Mouse (Mus musculus): ENCODE measurements around the gene Cfap65.

Gene Cfap65

DNA sequence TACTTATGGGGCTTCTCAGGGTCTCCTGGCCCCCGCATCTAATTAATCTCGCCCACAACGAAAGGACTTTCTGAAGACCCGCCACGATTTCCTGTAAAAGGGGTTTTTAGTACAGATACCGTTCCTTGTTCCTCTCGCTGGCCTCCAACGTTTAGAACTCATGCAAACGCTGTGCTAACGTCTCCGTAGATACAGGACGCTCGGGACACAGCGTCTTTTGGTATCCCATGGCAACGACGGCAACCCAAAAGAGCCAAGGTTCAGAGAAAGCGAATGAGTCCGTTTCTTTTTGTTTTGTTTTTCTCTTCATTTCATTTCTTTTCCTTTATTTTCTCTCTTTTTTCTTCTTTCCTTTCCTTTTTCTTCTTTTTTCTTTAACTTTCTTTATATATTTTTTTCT lies at the start of gene Cfap65:
Gene Cfap65, minus strand, starts transcription at position 198 of the 400 bp plus-strand sequence.
- peak; percentile 27 for DNase-seq

DNA sequence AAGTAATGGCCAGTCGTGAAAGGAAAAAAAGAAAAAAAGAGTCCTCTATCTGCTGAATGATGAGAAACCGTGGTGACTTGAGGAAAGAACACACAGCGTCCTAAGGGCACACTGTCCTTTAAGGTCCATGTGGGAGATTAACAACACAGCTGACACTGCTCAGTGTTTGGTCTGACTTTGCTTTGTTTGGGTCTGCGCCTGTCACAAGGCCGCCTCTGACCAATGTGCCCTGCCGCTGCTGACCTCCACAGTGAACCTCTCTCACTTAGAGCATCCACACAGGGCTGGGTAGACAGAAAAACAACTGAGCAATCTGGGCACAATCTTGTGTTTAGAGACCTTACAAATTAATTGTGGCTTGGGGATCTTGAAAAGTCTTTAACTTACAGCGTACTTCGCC lies 41.6 kb upstream of the Cfap65 start:
- no peak for DNase-seq

DNA sequence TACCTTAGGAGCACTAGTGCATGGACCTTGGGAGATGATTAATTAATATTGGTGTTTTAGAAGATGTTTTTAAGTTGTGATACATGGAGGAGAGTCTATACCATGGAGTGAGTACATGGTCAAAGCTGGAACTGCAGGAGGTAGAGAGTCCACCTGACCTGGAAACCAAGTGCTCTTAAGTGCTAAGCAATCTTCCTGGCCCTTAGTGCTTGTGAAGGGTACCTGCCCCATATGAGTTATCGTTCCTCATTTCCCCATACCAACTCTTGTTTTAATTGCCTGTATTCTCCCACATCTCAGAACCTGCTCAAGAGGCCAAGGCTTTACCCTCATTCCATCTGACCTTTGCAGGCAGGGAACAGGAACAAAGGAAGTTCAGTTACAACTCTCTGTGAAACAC lies 40.5 kb upstream of the Cfap65 start:
- DNase-seq = no peak

DNA sequence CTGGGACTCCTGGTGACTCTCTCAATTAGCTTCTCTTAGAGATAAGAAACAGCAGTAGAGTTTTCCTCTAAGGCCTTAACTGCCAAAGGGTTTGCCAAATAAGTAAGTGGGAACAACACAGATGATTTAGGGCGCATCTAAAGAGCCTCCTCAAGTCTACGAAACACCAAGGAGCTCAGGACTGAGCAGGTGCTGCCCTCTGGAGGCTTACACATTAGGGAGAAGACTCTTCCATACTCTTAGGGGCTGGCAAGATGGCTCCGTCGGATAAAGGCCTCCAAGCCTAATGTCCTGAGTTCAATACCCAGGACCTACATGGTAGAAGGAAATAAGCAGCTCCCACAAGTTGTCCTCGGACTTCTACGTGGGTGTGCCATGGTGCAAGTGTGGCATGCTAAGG lies 38.2 kb upstream of the Cfap65 start:
- no peak for DNase-seq

DNA sequence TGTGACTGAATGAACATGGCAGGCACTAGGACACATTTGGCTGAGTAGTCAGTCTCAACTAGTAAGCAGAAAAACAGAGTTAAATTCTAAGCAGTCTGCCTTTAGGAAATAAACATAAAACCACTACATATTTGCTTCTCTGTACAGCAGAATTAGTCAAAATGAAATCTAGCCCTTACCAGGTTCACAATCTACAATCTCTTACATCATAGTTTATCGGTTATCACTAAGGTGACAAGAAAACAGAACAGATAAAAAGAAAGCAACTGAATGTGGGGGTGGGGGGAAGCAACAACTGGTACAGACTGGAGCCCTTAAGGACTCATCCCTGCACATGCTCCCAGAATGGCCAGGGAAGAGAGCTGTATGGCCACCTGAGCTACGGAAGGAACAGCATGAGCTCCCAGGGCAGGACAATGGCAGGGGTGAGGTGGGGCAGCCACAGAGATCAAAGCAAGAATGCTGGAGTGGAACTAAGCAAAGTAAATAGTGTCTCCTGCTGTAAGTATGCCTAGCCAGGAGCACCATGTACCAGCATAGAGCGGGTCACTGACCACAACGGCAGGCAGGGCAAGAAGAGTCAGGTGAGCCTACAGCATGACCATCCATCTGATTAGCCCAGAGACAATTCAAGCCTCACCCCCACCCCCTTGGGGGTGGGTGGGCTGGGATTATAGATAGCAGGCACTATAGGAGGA lies 36.1 kb upstream of the Cfap65 start:
- DNase-seq = no peak

DNA sequence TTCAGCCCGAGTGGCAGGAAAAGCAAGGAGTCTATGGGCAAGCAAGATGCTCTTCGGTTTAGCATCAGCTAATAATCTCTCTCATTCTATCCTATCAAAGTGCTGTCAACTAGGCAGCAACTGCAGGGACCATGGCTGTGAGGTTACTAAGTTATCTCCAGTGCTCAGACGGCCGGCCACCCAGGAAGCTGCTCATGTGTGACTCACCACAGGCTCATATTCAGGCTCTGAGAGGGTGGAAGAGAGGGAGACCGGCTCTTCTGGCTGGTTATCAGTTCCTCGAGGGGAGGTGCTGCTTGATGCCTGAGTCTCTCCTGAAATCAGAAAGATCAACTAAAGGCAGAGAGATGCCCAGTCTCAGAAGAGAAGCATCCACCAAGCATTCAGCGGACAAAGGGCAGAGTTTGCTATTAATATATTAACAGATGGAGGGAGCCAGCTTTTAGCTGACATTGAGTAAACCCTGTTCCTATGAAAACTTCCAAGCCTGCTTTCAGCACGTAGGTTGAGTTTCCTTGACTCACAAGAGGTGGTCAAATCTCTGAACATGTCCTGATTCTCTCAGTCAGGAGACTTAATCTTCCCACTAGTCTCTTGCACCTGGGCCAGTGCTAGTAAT lies 32.7 kb upstream of the Cfap65 start:
- DNase-seq = no peak

DNA sequence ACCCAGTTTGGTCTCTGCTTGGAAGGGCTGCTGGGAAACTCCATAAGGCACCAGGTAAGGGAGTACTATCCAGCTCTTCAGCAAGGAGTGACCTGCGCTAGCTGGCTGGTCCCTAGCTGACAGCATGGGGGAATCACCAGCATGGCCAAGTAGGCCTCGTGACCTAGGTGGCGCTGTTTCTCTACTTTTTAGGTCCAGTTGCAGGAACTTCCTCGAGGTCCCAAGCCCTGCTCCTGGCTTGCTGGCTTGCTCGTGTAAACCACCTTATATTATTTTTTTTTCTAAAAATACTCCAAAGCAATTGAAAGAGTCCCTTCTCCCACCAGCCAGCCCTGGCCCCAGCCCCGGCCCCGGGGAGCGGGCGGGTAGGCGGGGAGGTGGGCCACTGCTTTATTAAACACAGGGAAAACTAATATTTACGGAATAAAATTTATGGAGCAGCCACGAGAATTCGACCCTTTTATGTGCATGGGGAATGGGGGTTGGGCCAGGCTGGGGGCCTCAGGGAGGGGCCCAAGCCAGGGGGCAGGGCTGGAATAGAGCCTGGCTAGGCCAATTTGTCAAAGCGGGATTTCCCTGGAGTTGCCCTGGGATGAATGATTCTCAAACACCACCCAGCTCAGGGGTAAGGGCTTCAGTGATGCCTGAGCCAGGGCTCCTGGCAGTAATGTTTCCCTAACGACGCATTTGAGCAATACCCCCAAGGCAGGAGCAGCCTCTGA lies 29.3 kb upstream of the Cfap65 start:
- DNase-seq = peak; percentile 71

DNA sequence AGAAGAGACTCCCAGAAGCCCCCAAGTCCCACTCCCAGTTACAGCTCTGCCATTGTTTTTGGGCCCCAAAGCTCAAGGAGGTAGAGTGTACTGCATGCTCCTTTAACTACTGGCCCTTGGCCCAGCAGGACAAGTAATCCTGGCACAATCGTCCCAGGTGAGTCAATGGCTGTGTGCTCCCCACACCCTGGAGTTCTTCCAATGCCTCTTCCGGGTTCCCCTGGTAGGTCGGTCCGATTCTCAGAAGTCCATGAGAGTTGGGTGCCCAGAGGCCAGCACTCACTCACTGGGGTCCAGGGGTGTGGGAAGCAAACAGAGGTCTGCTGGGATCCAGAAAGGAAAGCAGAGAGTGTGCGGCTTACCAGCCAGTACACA lies 27.4 kb upstream of the Cfap65 start:
- DNase-seq = no peak

DNA sequence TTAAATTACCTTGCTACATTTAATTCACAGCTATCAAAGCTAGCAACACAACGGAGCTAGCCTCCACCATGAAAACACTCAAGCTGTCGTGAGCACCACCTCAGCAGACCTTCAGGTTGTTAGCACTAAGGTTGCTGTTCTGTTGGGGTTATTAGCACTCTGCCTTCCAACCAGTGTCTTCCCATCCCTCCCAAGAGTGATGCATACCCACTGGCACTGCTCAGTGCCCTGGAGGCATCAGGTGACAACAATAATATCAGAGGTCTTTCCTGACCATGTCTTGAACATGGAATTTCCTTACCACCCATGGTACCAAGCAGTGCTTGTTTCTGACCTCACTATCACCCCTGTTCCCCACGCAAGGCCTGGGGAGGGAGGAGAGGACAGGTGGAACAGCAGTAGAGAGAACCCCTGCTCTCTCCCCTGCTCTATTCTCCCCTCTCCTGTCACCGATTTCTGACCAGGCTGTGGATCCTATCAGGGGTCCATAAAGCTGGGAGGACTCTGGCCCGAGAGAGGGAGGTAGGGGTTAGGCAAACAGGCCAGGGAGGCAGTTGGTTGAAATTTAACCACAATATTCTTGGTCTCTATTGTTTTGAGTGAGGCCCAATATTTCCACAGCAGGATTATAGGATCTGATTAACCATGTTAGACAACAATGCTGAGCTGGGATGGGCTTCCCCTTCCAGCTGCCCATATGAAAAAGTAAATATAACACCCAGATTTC lies 26.9 kb upstream of the Cfap65 start:
- DNase-seq = no peak

DNA sequence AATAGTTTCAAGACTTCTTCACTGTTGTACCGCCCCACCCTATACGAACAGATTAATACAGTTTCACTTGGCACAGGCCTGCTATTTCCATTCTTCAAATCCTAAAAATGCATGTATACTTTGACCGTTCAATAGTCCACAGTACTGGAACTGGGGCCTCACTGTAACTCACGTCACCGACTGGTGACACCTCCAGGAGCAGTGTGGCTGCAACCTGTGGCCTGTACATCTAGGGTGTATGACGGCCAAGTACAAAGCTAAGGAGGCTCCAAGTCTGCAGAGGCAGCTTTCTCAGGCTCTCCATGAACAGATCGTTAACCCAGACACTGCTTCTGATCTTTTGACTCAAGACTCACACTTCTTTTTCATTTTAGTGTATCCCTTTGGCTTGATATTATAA lies 26.3 kb upstream of the Cfap65 start:
- no peak for DNase-seq

DNA sequence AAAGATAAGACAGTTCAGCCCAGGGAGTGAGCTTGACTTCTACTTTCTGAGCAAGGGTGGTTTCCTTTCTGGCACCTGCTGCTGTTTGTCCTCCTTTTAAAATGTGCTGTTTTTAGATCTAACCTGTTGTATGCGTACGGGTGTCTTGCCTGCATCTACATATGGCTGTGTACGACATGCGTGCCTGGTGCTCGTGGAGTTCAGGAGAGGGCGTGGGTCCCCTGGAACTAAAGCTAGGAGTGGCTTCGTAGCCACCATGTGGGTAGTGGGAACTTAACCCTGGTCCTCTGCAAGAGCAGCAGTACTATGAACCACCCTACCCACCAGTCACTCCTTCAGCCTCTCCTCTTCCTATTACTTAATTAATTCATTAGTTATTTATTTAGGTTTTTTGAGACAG lies 24.7 kb upstream of the Cfap65 start:
- DNase-seq = no peak

DNA sequence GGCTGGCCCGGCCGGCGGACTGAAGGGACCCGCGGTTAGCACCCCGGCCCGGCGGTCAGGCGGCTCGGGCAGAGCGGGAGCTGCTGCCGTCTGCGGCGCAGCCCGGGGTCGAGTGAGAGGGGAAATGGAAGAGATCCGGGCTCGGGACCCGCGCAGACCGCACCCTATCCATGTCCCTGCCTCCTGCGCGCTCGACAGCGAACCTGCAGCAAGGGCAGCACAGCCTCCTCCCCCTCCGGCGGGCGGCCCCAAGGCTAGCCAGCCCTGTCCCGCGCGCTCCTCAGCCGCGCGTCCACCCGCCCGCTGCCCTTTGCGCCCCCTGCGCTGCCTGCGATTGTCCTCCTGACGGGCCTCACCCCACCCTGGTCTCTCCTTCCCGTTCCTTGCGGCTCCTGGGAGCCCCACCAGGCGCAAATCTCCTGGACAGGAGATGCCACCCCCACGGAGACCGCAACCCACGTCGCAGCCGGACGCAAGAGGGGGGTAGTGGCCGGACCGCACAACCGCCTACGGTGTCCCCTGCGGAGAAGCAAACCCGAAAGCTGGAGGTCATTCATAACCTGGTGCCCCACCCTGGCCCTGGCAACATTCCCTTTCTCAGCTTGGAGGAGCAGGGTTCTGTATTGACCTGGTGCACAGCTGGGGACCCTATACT lies 16.3 kb upstream of the Cfap65 start, which contains the start of gene Ihh:
Gene Ihh, minus strand, starts transcription at position 117 of the 655 bp plus-strand sequence.
- DNase-seq = no peak

DNA sequence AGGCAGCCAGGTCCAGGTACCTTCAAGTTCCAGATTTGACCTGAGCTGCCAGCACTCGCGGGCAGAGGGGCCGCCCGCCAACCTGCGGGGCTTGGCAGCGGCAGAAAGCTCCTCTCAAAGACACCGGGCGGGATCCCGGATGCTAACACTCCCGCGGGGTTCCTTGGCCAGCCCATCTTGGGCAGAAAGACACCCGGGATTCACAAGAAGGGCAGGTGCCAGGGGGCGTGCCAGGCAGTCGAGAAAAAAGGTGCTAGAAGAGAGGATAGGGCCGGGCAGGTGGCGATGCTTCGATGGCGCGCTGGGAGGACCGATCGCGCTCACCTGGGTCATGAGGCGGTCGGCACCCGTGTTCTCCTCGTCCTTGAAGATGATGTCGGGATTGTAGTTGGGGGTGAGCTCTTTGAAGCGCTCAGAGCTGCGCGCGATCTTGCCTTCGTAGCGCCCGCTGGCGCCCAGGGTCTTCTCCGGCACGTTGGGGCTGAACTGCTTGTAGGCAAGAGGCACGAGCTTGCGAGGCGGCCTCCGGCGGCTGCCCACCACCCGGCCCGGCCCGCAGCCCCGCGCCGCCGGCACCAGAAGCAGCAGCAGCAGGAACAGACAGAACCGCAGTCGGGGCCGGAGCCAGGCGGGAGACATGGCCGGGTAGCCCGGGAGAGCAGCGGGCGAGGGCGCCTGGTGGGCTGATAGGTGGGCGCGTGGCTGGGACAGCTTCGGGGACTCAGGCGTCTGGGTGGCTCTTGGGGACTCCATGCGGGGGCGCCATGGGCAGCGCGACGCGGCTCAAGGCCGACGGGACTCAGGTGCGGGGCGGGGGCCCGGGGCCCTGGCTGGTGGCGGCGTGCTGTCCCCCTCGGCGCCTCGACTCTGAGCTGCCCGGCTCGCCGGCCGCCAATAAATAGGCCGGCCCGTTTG lies 15.4 kb upstream of the Cfap65 start:
- DNase-seq = no peak

DNA sequence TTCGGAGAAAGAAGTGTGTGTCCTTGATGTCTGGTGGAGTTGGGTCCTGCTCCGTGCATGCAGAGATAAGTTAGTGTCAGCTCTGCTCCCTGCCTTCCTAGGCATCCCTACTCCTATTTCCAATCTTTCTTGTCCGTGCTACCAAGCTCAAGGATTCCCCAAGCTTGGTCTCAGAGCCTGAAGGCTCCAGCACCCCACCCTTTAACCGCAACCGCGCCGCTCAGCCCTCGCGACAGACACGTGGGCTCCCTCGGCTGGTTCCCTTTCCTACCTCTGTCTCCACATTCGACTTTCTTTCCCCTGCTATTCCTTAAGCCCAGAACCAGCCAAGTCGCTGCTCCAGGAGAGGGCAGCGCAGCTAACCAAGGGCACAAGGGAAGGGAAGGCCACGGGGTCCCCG lies 14.7 kb upstream of the Cfap65 start:
- no peak for DNase-seq

DNA sequence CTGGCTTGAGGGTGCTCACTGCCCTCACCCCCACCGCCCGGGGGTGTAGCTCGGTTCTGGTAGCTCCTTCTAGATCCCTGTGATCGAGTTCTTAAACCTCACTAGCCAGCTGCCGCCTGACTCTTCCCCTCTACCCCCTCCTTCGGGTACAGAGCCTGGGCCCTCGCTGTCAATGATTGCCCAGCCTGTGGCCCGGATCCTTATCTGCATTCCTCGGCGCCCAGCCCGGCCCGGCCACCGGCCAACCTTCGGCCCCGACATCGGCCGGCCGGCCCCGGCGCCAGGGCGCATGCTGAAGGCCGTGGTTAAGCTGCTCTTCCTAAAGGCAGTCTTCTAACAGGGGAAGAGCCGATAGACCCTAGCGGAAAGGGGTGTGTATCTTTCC lies 14.3 kb upstream of the Cfap65 start:
- DNase-seq = no peak

DNA sequence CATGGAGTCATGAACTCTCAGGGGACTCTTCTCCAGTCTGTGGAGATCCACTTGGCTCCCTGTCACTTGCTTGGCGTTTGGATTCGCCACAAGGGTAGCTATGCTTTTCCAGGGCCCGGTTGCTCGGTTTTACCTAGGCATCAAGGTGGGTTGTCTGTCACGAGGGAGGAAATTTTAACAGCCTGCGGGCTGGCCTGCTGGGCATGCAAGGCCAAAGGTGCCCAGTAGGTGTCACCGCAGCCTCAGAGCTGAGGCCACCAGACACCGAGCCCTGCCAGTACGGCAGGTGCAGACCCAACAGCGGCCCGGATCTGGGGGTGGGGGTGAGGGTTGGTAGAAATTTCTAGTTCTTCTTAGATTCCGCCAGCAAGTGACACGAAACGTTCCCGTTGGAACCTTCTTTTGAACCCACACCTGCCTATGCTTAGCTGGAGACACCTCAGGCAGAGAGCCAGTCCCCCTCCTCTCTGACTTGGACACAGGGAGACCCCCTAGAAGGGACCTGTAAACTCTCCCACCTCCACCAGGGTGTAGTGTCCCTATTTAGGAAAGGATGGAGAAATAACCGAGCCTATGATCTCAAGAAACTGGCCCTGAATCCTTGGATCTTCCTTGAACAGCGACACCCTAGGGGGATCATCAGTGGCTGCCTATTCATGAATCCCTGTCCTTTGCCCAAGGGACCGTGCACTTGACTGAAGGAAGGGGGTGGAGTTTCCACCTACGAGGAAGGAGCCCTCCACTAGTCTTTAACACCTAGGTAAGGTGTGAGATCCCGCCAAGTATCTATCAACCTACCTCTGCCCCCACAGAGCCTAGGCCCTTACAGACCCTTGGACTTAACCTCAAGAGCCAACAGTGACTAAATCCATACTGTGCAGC lies 13.6 kb upstream of the Cfap65 start:
- peak; percentile 79 for DNase-seq

DNA sequence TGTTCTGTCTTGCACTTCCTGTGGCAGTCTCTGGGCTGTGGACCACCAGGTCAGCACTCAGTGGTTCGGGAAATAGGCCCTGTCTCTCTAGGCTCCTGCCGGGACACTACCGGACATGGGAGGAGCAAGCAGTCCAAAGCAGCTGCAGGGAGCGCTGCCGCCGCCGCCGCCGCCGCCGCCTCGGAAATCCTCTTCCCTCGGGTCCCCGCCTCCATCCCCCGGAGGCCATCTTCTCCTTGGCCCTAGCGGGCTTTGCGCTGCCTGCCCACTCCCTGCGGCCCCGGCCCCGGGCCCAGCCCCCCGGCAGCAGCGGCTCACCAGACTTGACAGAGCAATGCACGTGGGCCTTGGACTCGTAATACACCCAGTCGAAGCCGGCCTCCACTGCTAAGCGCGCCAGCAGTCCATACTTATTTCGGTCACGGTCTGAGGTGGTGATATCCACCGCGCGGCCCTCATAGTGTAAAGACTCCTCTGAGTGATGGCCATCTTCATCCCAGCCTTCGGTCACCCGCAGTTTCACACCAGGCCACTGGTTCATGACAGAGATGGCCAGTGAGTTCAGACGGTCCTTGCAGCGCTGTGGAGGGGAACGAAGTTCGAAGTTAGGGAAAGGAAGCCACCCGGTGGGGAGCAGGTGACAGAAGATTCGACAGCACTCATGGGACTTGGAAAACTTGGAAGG lies 12.7 kb upstream of the Cfap65 start:
- DNase-seq = no peak

DNA sequence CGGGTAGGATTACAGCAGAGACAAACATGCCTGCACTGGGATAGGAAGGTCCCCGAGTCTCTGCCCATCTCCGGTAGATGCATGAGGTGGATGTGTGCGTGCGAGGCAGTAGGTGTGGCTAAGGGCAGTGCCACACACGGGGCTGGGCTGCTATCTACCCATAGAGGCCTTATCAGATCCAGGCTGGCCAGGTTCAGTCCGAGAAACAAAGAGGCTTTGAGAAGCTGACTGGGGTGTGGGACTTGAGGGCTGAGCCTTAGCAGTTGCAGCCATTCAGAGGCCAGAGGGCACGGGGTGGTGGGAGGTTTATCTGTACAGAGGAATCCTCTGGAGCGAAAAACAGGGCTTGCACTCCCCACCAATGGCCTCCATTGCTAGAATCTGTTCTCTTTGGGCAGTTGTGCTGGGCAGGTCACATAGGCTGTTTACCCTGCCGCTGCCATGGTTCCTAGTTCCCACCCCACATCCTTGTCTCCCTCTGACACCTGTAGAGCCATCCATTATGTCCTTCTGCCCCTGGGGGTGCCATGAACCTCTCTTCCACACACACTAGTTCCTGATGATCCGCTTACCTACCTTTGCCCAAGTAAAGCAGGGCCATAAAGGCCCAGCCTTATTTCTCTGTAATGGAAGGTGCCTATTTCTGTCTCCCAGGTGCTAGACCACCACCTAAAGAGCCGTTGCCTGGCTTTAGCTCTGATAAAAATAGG lies 6.4 kb upstream of the Cfap65 start:
- DNase-seq = no peak

DNA sequence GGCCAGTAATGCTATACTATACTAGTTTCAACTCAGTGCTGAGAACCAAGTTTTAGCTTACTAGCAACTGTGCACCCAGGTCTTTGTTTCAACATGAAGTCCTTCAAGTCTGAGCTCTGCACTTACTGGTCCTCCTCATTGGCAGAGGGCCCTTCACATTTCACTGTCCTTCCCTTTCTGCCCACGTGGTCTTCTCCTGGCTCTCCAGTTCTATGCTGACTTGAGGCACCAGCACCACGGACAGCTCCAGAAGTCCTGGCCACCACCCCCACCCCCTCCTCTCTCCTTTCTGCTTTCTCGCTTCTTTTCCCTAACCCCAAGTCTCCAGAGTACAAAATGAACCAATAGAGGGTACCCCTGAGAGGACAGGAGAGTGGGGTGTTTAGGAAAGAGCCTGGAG lies 4.4 kb upstream of the Cfap65 start:
- no peak for DNase-seq
